Mouse (Mus musculus) naive thymus-derived CD4-positive, alpha-beta T cell, adult 5 months (primary cell): ENCODE data around the gene 1700016H13Rik. TPM values are rescaled to one million over a fixed set of nuclear protein-coding genes. Genes with fewer than 3 reads are reported as not detected.

Experiments
- polyA plus RNA-seq: library from polyadenylated mRNA; unstranded; fragments of 100-300 nt; shearing (Covaris generic); gene quantifications from one replicate; pipeline ENCODE4 v1.2.1, GENCODE M21; 2017

The 1700016H13Rik gene
- not detected for polyA plus RNA-seq

GRCm38 (mm10) chr5:103655346-103656118, at the start of gene 1700016H13Rik:
Gene 1700016H13Rik (minus strand): TSS chr5:103656010.

GRCm38 (mm10) chr5:103691624-103692530, 36.1 kb upstream of the 1700016H13Rik start, which contains the start of gene Aff1:
Gene Aff1 (plus strand): TSS chr5:103692374.

GRCm38 (mm10) chr5:103629111-103629764, 26.6 kb downstream of the 1700016H13Rik start, which contains the start of gene Slc10a6:
Gene Slc10a6 (minus strand): TSS chr5:103629403.

Other genes with a start within 250 kb of the 1700016H13Rik start
- gene Ptpn13, start 230.8 kb downstream of the 1700016H13Rik start, polyA plus RNA-seq, result 3.0 TPM
- gene Slc10a6, start 26.6 kb downstream of the 1700016H13Rik start, polyA plus RNA-seq, result not detected
- 179 TPM for gene Aff1, start 36.4 kb upstream of the 1700016H13Rik start, polyA plus RNA-seq